Comparison of ENCODE assay signal across 7 mouse cellular contexts in genomic region chr11:54122416-54123264, GRCm38 (mm10). TPM values are rescaled to one million over a fixed set of nuclear protein-coding genes. Genes with fewer than 3 reads are reported as not detected.
DNase-seq lines count a peak whose midpoint lies in the region; ATAC-seq and TF ChIP-seq lines count a peak whose summit lies in the region.

No protein-coding gene starts in this region.

- no peaks in the 10 kb centered on the region for H3K9me3 ChIP-seq in hindbrain, embryonic 15.5 days
- no peaks in the 10 kb centered on the region for H3K9me3 ChIP-seq in midbrain, embryonic 15.5 days

- DNase-seq in CD4-positive helper T cell, adult 2 months (ENCODE audit: low read depth, low spot score) = peak; percentile 12
- peak; percentile 42 to 61 for DNase-seq in frontal cortex, postnatal 25 days (ENCODE audit: low spot score in 2 of 2)
- DNase-seq in left cerebral cortex, adult 11 months (ENCODE audit: low spot score) = peak; percentile 46
- DNase-seq in thymus, postnatal 10 days (ENCODE audit: low spot score in 2 of 2) = no peak

- no peak overlapping the region for H3K4me2 ChIP-seq in hindbrain, embryonic 15.5 days
- H3K4me2 ChIP-seq in midbrain, embryonic 15.5 days = no peak overlapping the region

- no peak overlapping the region for H3K4me3 ChIP-seq in bone marrow, adult 2 months (replicated peaks; ENCODE audit: control insufficient read depth, low read depth, low read length)
- no peak overlapping the region for H3K4me3 ChIP-seq in hindbrain, embryonic 15.5 days
- no peak overlapping the region for H3K4me3 ChIP-seq in midbrain, embryonic 15.5 days

- TF ChIP-seq CTCF in bone marrow, adult 2 months (IDR thresholded peaks at IDR 0.05; ENCODE audit: control insufficient read depth, insufficient read depth, low read length) = peak; percentile 40; the same call in 1 of the 2 replicates

- peak; percentile 88 for ATAC-seq in hindbrain, embryonic 15.5 days (ENCODE audit: low FRiP score, low read depth)
- peak; percentile 84 for ATAC-seq in midbrain, embryonic 15.5 days (replicated peaks)

- no peaks in the 10 kb centered on the region for H3K36me3 ChIP-seq in hindbrain, embryonic 15.5 days
- H3K36me3 ChIP-seq in midbrain, embryonic 15.5 days (replicated peaks) = no peaks in the 10 kb centered on the region

- H3K27me3 ChIP-seq in hindbrain, embryonic 15.5 days = no peaks in the 10 kb centered on the region
- H3K27me3 ChIP-seq in midbrain, embryonic 15.5 days (replicated peaks) = no peaks in the 10 kb centered on the region

- 63% methylated on average over 14 of the region's 14 CpGs for WGBS in bone marrow, adult 2 months
- WGBS in hindbrain, embryonic 15.5 days = 44% methylated on average over 14 of the region's 14 CpGs
- WGBS in midbrain, embryonic 15.5 days = 51% methylated on average over 14 of the region's 14 CpGs

- TF ChIP-seq POLR2A in bone marrow, adult 2 months (IDR thresholded peaks at IDR 0.05; ENCODE audit: borderline replicate concordance, control insufficient read depth, low read depth, low read length) = no peak

- no peak overlapping the region for H3K9ac ChIP-seq in hindbrain, embryonic 15.5 days
- no peak overlapping the region for H3K9ac ChIP-seq in midbrain, embryonic 15.5 days

- peaks cover 1% of the 10 kb centered on the region; the same call in 1 of the 2 replicates for H3K4me1 ChIP-seq in bone marrow, adult 2 months (ENCODE audit: control insufficient read depth, insufficient read depth, low read length)
- H3K4me1 ChIP-seq in hindbrain, embryonic 15.5 days (replicated peaks) = peaks cover 24% of the 10 kb centered on the region
- H3K4me1 ChIP-seq in midbrain, embryonic 15.5 days = peaks cover 15% of the 10 kb centered on the region

- H3K27ac ChIP-seq in bone marrow, adult 2 months (ENCODE audit: control insufficient read depth, insufficient read depth, low read depth, low read length, poor library complexity) = no peak overlapping the region
- H3K27ac ChIP-seq in hindbrain, embryonic 15.5 days (replicated peaks) = 0 out of 2 replicates have a peak overlapping the region, but pooled peaks have one; percentile 3
- no peak overlapping the region for H3K27ac ChIP-seq in midbrain, embryonic 15.5 days

RNA-seq across cellular contexts. Expression of gene P4ha2, which starts 22.7 kb away (rescaled TPM):
- 5.1 and 9.4 TPM in 2 replicates for polyA plus RNA-seq in bone marrow, adult 2 months (2011; ENCODE audit: insufficient read depth, insufficient read length, low replicate concordance, missing spikeins)
- 9.2 and 10.1 TPM in 2 replicates for polyA plus RNA-seq in hindbrain, embryonic 15.5 days (2015; fragmentation: Nextera tagmentation; extraction: Ambion mirVana)
- polyA plus RNA-seq in midbrain, embryonic 15.5 days (2015; fragmentation: Nextera tagmentation; extraction: Ambion mirVana) = 10.0 and 10.3 TPM in 2 replicates

RNA-seq across cellular contexts. Expression of gene Pdlim4, which starts 53.8 kb away (rescaled TPM):
- 3.7 and 3.8 TPM in 2 replicates for polyA plus RNA-seq in bone marrow, adult 2 months (2011; ENCODE audit: insufficient read depth, insufficient read length, low replicate concordance, missing spikeins)
- polyA plus RNA-seq in hindbrain, embryonic 15.5 days (2015; fragmentation: Nextera tagmentation; extraction: Ambion mirVana) = 28.2 and 33.4 TPM in 2 replicates
- polyA plus RNA-seq in midbrain, embryonic 15.5 days (2015; fragmentation: Nextera tagmentation; extraction: Ambion mirVana) = 22.3 and 26.8 TPM in 2 replicates

Comparison
In these comparisons a context has a peak if more than half of its experiments do, and no peak if none do; other contexts are left out.
1. DNase-seq: peak in CD4-positive helper T cell, adult 2 months (single experiment), frontal cortex, postnatal 25 days (2 of 2) and left cerebral cortex, adult 11 months (single experiment); none in thymus, postnatal 10 days (0 of 2).